In genomic region chr1:127310011-127310410, GRCm38 (mm10) we compare ENCODE assay signal across 30 mouse cellular contexts.
"Had no signal": no experiment of that assay in that cellular context is flagged by ENCODE, and none has a peak within 500 bp of the region (broad histone marks: within the 10 kb centered on the region; RNA-seq: fewer than 3 reads in every experiment).

No protein-coding gene starts in this region.

- H3K27me3 ChIP-seq: limb, embryonic 12.5 days; limb, embryonic 13.5 days; limb, embryonic 15.5 days; liver, embryonic 12.5 days; liver, embryonic 13.5 days; liver, embryonic 15.5 days; lung, embryonic 15.5 days; megakaryocyte, embryonic 14.5 days; midbrain, embryonic 12.5 days; midbrain, embryonic 13.5 days; midbrain, embryonic 15.5 days had no signal

- H3K9me3 ChIP-seq: limb, embryonic 10.5 days; limb, embryonic 12.5 days; limb, embryonic 13.5 days; limb, embryonic 15.5 days; liver, embryonic 12.5 days; liver, embryonic 13.5 days; liver, embryonic 15.5 days; lung, embryonic 15.5 days; megakaryocyte, embryonic 14.5 days; midbrain, embryonic 10.5 days; midbrain, embryonic 12.5 days; midbrain, embryonic 13.5 days; midbrain, embryonic 15.5 days had no signal

- H3K9ac ChIP-seq: limb, embryonic 12.5 days; limb, embryonic 13.5 days; limb, embryonic 15.5 days; liver, embryonic 12.5 days; liver, embryonic 13.5 days; liver, embryonic 14.5 days; liver, embryonic 15.5 days; liver, postnatal 0 days; lung, embryonic 14.5 days; lung, embryonic 15.5 days; midbrain, embryonic 12.5 days; midbrain, embryonic 13.5 days; midbrain, embryonic 15.5 days had no signal

- H3K27ac ChIP-seq: left cerebral cortex, adult 2 months; limb, embryonic 10.5 days; limb, embryonic 12.5 days; limb, embryonic 13.5 days; limb, embryonic 15.5 days; liver, embryonic 12.5 days; liver, embryonic 13.5 days; liver, embryonic 14.5 days; liver, embryonic 15.5 days; lung, embryonic 15.5 days; macrophage; midbrain, embryonic 10.5 days; midbrain, embryonic 12.5 days; midbrain, embryonic 13.5 days; midbrain, embryonic 15.5 days had no signal

- ATAC-seq: liver, embryonic 12.5 days; liver, postnatal 0 days; lung, postnatal 0 days; midbrain, embryonic 13.5 days; midbrain, embryonic 15.5 days had no signal

- H3K36me3 ChIP-seq: limb, embryonic 13.5 days; limb, embryonic 15.5 days; liver, embryonic 12.5 days; liver, embryonic 13.5 days; liver, embryonic 15.5 days; lung, embryonic 15.5 days; midbrain, embryonic 12.5 days; midbrain, embryonic 15.5 days had no signal

- DNase-seq: left cerebral cortex, postnatal 4 days; liver; liver, embryonic 13.5 days; liver, postnatal 0 days; lung, adult 18-20 months; lung, adult 2 months; lung, embryonic 14.5 days; lung, postnatal 10 days; lung, postnatal 14 days; lung, postnatal 36 days; lung, postnatal 4 days; midbrain, embryonic 14.5 days had no signal

- H3K4me3 ChIP-seq: left cerebral cortex, adult 2 months; limb, embryonic 10.5 days; limb, embryonic 12.5 days; limb, embryonic 13.5 days; limb, embryonic 15.5 days; liver, embryonic 12.5 days; liver, embryonic 13.5 days; liver, embryonic 15.5 days; lung, embryonic 15.5 days; megakaryocyte, embryonic 14.5 days; midbrain, embryonic 10.5 days; midbrain, embryonic 12.5 days; midbrain, embryonic 13.5 days; midbrain, embryonic 15.5 days; myocyte had no signal

- H3K4me1 ChIP-seq: lung, embryonic 15.5 days had no signal

- H3K4me2 ChIP-seq: limb, embryonic 12.5 days; limb, embryonic 13.5 days; limb, embryonic 15.5 days; liver, embryonic 11.5 days; liver, embryonic 12.5 days; liver, embryonic 13.5 days; liver, embryonic 15.5 days; lung, embryonic 14.5 days; lung, embryonic 15.5 days; midbrain, embryonic 12.5 days; midbrain, embryonic 13.5 days; midbrain, embryonic 15.5 days had no signal
